Mouse (Mus musculus) midbrain, postnatal 0 days (tissue): ENCODE data around the gene Olfr1373. TPM values are rescaled to one million over a fixed set of nuclear protein-coding genes. Genes with fewer than 3 reads are reported as not detected.
"Not testable (repeated sequence)": the region's sequence is repeated elsewhere in the genome, so short reads cannot be mapped to it uniquely, and the experiment has no call there.

ENCODE experiments used
- ATAC-seq: fragments of 200-750 bp; cut with Nextera tagmentation; 2 replicates; pipeline ENCODE4 v1.8.0; 2017; ENCODE audit warnings: moderate number of reproducible peaks, mild to moderate bottlenecking, moderate TSS enrichment, moderate library complexity; ENCODE audit not compliant: low FRiP score
- DNase-seq: peaks from one replicate; pipeline ENCODE4 v3.0.0-alpha.2; 2015; ENCODE audit warnings: low spot score
- H3K27ac ChIP-seq: fragments of 300-500 bp; sonication (generic); 2 replicates; pipeline ENCODE4 v1.5.1; 2014; ENCODE audit warnings: low read depth, mild to moderate bottlenecking, low read length, mixed read lengths
- H3K27me3 ChIP-seq: fragments of 300-500 bp; sonication (generic); 2 replicates; pipeline ENCODE4 v1.6.1; 2014; ENCODE audit warnings: low read length, control low read depth, mixed read lengths; ENCODE audit not compliant: insufficient read depth
- H3K36me3 ChIP-seq: fragments of 300-500 bp; sonication (generic); 2 replicates; pipeline ENCODE4 v1.6.1; 2014; ENCODE audit warnings: low read length, control low read depth, mixed read lengths; ENCODE audit not compliant: insufficient read depth
- H3K4me1 ChIP-seq: fragments of 300-500 bp; sonication (generic); 2 replicates; pipeline ENCODE4 v1.6.1; 2014; ENCODE audit warnings: mild to moderate bottlenecking, control low read depth, antibody characterized with exemption, low read length, mixed read lengths; ENCODE audit not compliant: insufficient read depth
- H3K4me2 ChIP-seq: fragments of 300-500 bp; sonication (generic); 2 replicates; pipeline ENCODE4 v1.6.1; 2014; ENCODE audit warnings: low read depth, mild to moderate bottlenecking, low read length, mixed read lengths; ENCODE audit not compliant: poor library complexity, severe bottlenecking
- H3K4me3 ChIP-seq: fragments of 300-500 bp; sonication (generic); 2 replicates; pipeline ENCODE4 v1.5.1; 2014; ENCODE audit warnings: low read depth, mild to moderate bottlenecking, low read length, moderate library complexity
- H3K9ac ChIP-seq: fragments of 300-500 bp; sonication (generic); replicated peaks from 2 replicates; pipeline ENCODE4 v1.6.1; 2014; ENCODE audit warnings: mild to moderate bottlenecking, low read length, moderate library complexity, mixed read lengths; ENCODE audit not compliant: poor library complexity, severe bottlenecking
- H3K9me3 ChIP-seq: fragments of 300-500 bp; sonication (generic); 2 replicates; pipeline ENCODE4 v1.6.1; 2016; ENCODE audit warnings: low read length, control low read depth
- CTCF ChIP-seq: IDR thresholded peaks from 2 replicates; pipeline ENCODE4 v1.5.1; 2016; ENCODE audit warnings: antibody characterized with exemption, mild to moderate bottlenecking
- WGBS: fragments of 180-500 bp; shearing (Covaris S2); extraction: QIAGEN DNeasy Blood & Tissue Kit; methylation state at CpG from one replicate; pipeline ENCODE4 v1.1.7; 2014; 5-methylcytosine and 5-hydroxymethylcytosine counted together
- polyA plus RNA-seq: library from polyadenylated mRNA; unstranded; fragments of >200 nt; fragmentation: Nextera tagmentation; extraction: Ambion mirVana; gene quantifications from 2 replicates; pipeline ENCODE4 v1.2.1, GENCODE M21; 2015
- total RNA-seq: library from RNA; depleted of rRNA; stranded (reverse); fragments of >200 nt; gene quantifications from 2 replicates; pipeline ENCODE4 v1.2.3, GENCODE M21; 2014

The Olfr1373 gene
- total and polyA plus RNA-seq, 2 experiments from 2014 or later = not detected

DNA sequence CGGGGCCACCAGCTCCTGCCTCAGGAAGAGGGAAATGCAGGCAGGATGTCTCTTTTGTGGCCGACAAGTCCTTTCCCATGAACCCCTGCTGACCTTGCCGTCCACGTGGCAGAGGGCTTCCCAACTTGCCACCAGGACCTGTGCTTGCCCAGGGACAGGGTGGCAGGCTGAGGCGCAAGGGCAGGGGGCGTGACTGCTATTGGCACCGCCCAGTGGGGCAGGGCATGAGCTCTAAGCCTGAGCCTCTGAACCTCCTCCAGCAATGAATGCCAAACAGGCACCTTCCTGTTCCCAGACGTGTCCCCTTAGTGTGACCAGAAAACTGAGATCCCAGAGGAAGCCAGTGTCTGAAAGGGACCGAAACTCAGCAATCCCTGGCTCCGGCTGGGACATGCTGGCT is 18.6 kb upstream of the Olfr1373 start:
- no peaks in the 10 kb centered on the region for H3K36me3 ChIP-seq
- no peak overlapping the region for H3K27ac ChIP-seq
- TF ChIP-seq CTCF = no peak
- ATAC-seq (no peak), DNase-seq (no peak)
- H3K4me3 ChIP-seq = no peak overlapping the region
- H3K4me1 ChIP-seq = no peaks in the 10 kb centered on the region
- no peak overlapping the region for H3K9ac ChIP-seq
- H3K4me2 ChIP-seq = no peak overlapping the region
- 42% methylated on average over 10 of the region's 10 CpGs for WGBS
- H3K27me3 ChIP-seq = peaks cover 3% of the 10 kb centered on the region; the same call in 1 of the 2 replicates
- H3K9me3 ChIP-seq = no peaks in the 10 kb centered on the region

DNA sequence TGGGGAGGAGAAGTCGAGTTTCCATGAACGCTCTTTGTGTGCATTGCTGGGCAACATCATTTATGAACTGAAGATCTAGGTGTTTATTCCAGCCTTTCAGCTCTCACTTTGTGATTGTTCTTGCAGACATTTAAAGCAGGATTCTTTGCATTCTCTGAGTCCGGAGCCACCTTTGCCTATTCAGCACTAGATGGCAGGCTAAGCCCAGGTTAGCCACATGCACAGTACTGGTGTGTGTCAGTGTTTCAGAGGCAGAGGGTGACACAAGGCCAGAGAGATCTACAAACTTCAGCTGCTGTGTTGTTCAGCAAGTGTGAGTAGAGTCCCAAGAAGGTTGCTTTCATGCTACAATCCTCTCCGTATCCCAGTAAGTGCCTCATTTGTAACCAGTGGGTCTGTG is 1.7 kb downstream of the Olfr1373 start:
- TF ChIP-seq CTCF = peak; percentile 86
- H3K4me3 ChIP-seq, H3K27ac ChIP-seq, H3K4me1 ChIP-seq, H3K36me3 ChIP-seq, H3K4me2 ChIP-seq, H3K9me3 ChIP-seq, H3K9ac ChIP-seq, H3K27me3 ChIP-seq: not testable (repeated sequence)
- WGBS = 37% methylated on average over 4 of the region's 4 CpGs
- peak; percentile 72 for DNase-seq
- 0 out of 2 replicates have a peak, but pooled peaks have one; percentile 60 for ATAC-seq

DNA sequence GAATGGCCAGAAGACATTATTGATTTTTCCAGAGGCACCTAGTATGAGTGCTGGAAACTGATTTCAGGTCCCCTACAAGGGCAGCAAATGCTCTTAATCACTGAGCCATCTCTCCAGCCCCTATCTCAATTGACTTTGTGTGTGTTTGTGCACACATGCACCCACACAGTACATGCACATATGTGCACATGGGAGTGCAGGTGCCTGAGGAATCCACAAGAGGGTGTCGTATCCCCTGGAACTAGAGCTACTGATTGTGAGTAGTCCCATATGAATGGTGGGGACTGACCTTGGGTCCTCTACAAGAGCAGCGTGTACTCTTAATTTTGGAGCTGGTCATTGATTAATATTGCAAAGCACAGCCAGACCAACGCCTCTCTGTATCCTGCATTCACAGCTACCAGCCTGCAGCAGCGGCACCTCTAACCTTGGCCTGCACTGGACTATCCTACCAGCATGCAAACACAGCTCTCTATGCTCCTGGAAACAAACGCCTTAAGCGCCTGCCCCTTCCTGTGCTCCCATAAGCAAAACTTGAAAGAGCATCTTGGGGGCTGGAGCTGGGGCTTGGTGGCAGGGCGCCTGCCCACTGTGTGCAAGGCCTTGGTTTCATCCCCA is 14.8 kb downstream of the Olfr1373 start:
- TF ChIP-seq CTCF = peak; percentile 36
- no peaks in the 10 kb centered on the region for H3K4me1 ChIP-seq
- 81% methylated on average over 7 of the region's 7 CpGs for WGBS
- no peaks in the 10 kb centered on the region for H3K27me3 ChIP-seq
- H3K4me3 ChIP-seq = no peak overlapping the region
- H3K9ac ChIP-seq = no peak overlapping the region
- no peak overlapping the region for H3K4me2 ChIP-seq
- 0 out of 2 replicates have a peak, but pooled peaks cover 2% of the 10 kb centered on the region for H3K9me3 ChIP-seq
- no peak for DNase-seq
- no peak overlapping the region for H3K27ac ChIP-seq
- H3K36me3 ChIP-seq = no peaks in the 10 kb centered on the region
- no peak for ATAC-seq

DNA sequence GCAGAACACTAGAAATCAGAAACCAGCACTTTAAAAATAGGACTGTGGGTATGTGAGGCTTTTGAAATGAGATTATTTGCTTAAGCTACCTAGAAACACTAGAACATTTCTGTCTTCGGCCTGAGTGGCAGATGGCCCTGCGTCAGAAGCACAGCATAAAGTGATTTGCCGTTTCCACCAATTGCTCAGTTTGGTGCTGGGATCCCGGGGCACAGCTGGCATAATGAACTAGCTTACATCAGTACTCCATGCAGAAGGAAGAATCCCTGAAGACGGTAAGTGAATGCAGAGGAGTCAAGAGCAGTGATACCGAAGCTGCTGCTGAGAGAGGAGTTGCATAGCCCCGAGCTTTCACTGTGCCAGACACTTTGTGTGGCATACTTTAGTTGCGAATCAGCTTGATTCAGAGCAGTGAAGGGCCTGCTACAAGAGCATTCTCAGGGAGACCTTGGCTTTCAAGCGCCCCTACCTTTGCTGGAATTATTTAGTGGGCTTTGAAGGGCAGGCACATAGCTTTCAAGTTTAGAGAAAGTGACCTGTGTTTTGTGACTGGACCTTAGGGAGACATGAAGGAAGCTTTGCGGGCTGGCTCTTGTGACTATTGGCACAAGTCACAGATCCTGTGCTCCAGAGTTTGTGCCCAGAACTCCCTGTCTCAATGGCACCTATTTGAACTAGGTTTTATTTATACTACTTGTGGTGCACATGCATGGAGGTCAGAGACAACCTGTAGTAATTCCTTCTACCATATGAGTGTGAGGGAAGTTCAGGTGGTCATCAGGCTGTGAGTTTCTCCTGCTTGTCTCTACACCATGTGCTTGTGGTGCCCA is 15.5 kb downstream of the Olfr1373 start:
- Histone ChIP-seq H3K9ac (no peak overlapping the region), H3K36me3 (no peaks in the 10 kb centered on the region), H3K27me3 (no peaks in the 10 kb centered on the region), H3K4me2 (no peak overlapping the region), H3K9me3 (no peaks in the 10 kb centered on the region), H3K4me3 (no peak overlapping the region), H3K4me1 (no peaks in the 10 kb centered on the region), H3K27ac (peak overlapping the region; percentile 43; the same call in 1 of the 2 replicates)
- WGBS = 65% methylated on average over 10 of the region's 10 CpGs
- peak; percentile 40 for DNase-seq
- no peak for TF ChIP-seq CTCF
- ATAC-seq = no peak

DNA sequence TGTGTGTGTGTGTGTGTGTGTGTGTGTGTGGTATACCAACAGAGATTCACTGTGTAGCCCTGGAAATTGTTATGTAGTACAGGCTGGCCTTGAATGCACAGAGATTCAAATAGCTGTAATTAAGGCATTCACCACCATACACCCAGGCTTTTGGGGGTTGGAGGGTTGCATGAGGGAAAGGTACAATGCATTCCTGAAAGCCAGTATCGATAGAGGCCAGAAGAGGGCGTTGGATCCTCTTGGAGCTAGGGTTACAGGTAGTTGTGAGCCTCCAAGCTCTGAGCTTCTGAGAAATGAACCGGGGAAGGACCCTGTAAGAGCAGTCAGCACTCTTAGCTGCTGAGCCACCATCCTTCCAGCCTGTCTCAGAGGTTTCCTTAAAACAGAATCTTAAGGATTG is 16.2 kb downstream of the Olfr1373 start:
- no peak overlapping the region for H3K4me3 ChIP-seq
- DNase-seq (peak; percentile 17), ATAC-seq (no peak)
- H3K27me3 ChIP-seq = no peaks in the 10 kb centered on the region
- TF ChIP-seq CTCF = peak; percentile 41
- no peak overlapping the region for H3K9ac ChIP-seq
- H3K27ac ChIP-seq = peak overlapping the region; percentile 43; the same call in 1 of the 2 replicates
- H3K4me2 ChIP-seq = no peak overlapping the region
- WGBS = 37% methylated on average over 3 of the region's 3 CpGs
- no peaks in the 10 kb centered on the region for H3K4me1 ChIP-seq
- peaks cover 6% of the 10 kb centered on the region; the same call in 1 of the 2 replicates for H3K36me3 ChIP-seq
- H3K9me3 ChIP-seq = no peaks in the 10 kb centered on the region
